Mouse (Mus musculus): ENCODE measurements around the gene Atl2. TPM values are rescaled to one million over a fixed set of nuclear protein-coding genes. Genes with fewer than 3 reads are reported as not detected.

The Atl2 gene
- polyA plus RNA-seq, 1 experiment: 6.4 TPM

DNA sequence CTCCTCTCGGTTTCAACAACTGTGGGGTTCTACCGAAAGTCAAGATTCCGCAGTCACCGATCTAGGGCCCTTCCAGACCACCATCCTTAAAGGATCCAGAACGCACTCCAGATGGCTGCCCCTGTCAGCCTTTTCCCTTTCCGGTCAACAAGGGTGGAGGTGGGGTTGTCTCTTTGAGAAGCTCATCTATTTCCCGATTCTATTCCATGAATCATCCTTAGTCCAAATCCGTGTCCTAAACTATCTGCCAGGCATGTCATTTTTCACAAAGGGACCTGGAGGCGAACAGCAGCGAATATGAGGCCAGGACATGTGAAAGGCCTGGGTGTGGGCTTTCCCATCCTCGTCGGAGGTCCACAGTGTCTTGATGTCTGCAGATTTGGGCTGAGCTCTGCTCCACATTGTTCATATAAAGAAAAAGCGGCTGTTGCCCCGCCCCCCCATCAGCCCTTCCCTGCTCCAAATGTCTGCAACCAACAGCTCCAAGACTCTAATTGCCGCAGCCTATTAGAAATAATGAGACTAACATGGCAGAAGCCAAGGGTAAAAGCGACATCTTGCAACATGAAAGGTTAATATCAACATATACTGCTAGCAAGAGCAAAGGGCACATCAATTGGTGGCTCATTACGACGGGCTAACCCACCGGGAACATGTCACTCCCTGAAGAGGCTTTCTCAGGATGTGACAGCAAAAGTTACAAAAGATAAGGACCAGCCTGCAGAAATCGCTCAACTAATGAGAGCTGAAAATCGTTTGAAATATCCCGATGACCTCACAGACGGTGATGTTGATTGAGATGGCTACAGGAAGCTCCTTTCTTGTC, 86.2 kb downstream of the Atl2 start:
- no peak for DNase-seq (ENCODE audit: low read depth in 1 of 2, low spot score in 2 of 2)
- Histone ChIP-seq H3K36me3 (ENCODE audit: control insufficient read depth, insufficient read depth, low read length) (no peaks in the 10 kb centered on the region), H3K4me3 (ENCODE audit: extremely low read depth, insufficient read depth, insufficient read length) (no peak overlapping the region), H3K4me1 (ENCODE audit: control insufficient read depth, insufficient read depth, insufficient read length) (no peaks in the 10 kb centered on the region), H3K27ac (ENCODE audit: insufficient read depth, low read length) (no peak overlapping the region), H3K27me3 (ENCODE audit: control insufficient read depth, insufficient read depth, low read length) (no peaks in the 10 kb centered on the region)
- TF ChIP-seq POLR2A (IDR thresholded peaks at IDR 0.05; ENCODE audit: low read depth, low read length) (no peak), CTCF (IDR thresholded peaks at IDR 0.05; ENCODE audit: extremely low read depth, insufficient read depth, insufficient read length, insufficient replicate concordance) (no peak)
- 87% methylated on average over 23 of the region's 23 CpGs for WGBS

DNA sequence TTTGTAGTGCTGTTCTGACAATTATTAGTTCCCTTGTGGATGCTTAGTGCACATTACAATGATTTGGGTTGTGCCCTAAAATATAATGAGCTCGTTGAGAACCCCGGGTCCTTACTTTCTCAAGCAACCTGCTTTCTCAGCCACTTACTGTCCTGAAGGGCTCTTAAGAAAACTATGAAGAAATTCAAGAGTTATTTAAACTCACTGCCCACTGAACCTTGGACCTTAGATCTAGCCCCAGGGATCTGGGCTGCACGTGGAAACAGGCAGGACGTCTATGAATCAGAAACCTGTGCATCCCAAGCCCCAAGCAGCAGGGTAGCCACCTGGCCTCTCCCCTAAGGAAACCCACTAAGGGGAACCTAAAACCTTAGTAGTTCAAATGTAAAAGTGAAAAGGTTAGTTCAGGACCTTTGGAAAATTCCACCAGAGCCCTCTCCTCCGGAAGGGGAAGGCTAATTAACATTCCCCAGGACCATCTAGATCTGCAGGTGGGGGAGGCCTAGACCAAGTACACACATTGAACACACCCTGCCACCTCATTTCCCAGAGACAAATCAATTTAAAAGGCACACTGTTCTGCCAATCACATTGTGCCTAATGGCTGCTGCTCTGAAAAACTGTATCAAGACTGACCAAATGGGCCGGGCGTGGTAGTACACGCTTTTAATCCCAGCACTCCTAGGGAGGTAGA, 88.5 kb downstream of the Atl2 start:
- TF ChIP-seq POLR2A (IDR thresholded peaks at IDR 0.05; ENCODE audit: low read depth, low read length) (no peak), CTCF (IDR thresholded peaks at IDR 0.05; ENCODE audit: extremely low read depth, insufficient read depth, insufficient read length, insufficient replicate concordance) (no peak)
- Histone ChIP-seq H3K4me3 (ENCODE audit: extremely low read depth, insufficient read depth, insufficient read length) (no peak overlapping the region), H3K36me3 (ENCODE audit: control insufficient read depth, insufficient read depth, low read length) (no peaks in the 10 kb centered on the region), H3K27me3 (ENCODE audit: control insufficient read depth, insufficient read depth, low read length) (no peaks in the 10 kb centered on the region), H3K4me1 (ENCODE audit: control insufficient read depth, insufficient read depth, insufficient read length) (no peaks in the 10 kb centered on the region), H3K27ac (ENCODE audit: insufficient read depth, low read length) (no peak overlapping the region)
- no peak for DNase-seq (ENCODE audit: low read depth in 1 of 2, low spot score in 2 of 2)
- 93% methylated on average over 8 of the region's 8 CpGs for WGBS

DNA sequence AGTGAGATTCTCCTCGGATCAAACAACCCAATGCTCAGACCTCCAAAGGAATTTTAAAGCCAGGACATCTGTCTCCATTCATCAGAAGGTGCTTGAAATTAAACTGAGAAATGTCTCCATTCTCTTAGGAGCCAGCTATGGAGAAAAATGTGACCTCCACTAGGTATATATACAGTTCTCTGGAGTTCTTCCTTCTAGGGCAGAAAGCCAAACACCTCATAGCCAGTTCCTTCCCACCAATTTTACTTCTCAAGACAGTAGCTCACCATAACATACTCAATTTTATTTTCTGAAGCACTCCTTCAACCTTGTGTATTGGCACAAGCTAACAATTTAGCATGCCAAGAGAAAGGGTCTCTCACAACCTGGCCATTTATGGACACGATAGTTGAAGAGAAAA, 91.2 kb downstream of the Atl2 start:
- Histone ChIP-seq H3K27ac (ENCODE audit: insufficient read depth, low read length) (no peak overlapping the region), H3K27me3 (ENCODE audit: control insufficient read depth, insufficient read depth, low read length) (no peaks in the 10 kb centered on the region), H3K4me1 (ENCODE audit: control insufficient read depth, insufficient read depth, insufficient read length) (no peaks in the 10 kb centered on the region), H3K4me3 (ENCODE audit: extremely low read depth, insufficient read depth, insufficient read length) (no peak overlapping the region), H3K36me3 (ENCODE audit: control insufficient read depth, insufficient read depth, low read length) (no peaks in the 10 kb centered on the region)
- WGBS: 77% methylated on average over 2 of the region's 2 CpGs
- no peak for DNase-seq (ENCODE audit: low read depth in 1 of 2, low spot score in 2 of 2)
- no peak for TF ChIP-seq POLR2A (IDR thresholded peaks at IDR 0.05; ENCODE audit: low read depth, low read length)
- no peak for TF ChIP-seq CTCF (IDR thresholded peaks at IDR 0.05; ENCODE audit: extremely low read depth, insufficient read depth, insufficient read length, insufficient replicate concordance)

DNA sequence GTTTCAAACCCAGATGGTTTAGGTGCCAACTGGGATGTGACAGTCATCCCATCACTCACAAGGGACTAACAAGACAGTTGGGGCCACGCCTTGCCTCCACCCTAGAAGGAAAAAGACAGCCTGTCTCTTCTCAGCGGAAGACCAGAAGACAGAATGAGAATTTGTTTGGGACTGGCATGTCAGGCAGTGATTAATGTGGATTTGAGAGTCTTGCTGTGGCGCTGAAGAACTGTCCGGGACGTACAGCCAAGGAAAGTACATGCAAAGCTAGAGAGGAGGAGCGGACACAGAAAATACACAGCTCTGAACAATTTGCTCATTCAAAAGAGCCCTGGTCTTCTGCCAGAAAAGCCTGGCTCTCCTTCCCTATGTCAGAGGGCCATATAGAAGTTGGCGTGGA, 93.9 kb downstream of the Atl2 start:
- Histone ChIP-seq H3K4me3 (ENCODE audit: extremely low read depth, insufficient read depth, insufficient read length) (no peak overlapping the region), H3K4me1 (ENCODE audit: control insufficient read depth, insufficient read depth, insufficient read length) (no peaks in the 10 kb centered on the region), H3K36me3 (ENCODE audit: control insufficient read depth, insufficient read depth, low read length) (no peaks in the 10 kb centered on the region), H3K27me3 (ENCODE audit: control insufficient read depth, insufficient read depth, low read length) (no peaks in the 10 kb centered on the region), H3K27ac (ENCODE audit: insufficient read depth, low read length) (no peak overlapping the region)
- TF ChIP-seq CTCF (IDR thresholded peaks at IDR 0.05; ENCODE audit: extremely low read depth, insufficient read depth, insufficient read length, insufficient replicate concordance): no peak
- no peak for TF ChIP-seq POLR2A (IDR thresholded peaks at IDR 0.05; ENCODE audit: low read depth, low read length)
- 91% methylated on average over 7 of the region's 7 CpGs for WGBS
- DNase-seq (ENCODE audit: low read depth in 1 of 2, low spot score in 2 of 2): no peak

GRCm38 (mm10) chr17:79798831-79799230, 97.1 kb downstream of the Atl2 start:
- H3K4me3 ChIP-seq (ENCODE audit: extremely low read depth, insufficient read depth, insufficient read length): no peak overlapping the region
- H3K27ac ChIP-seq (ENCODE audit: insufficient read depth, low read length): no peak overlapping the region
- no peaks in the 10 kb centered on the region for H3K36me3 ChIP-seq (ENCODE audit: control insufficient read depth, insufficient read depth, low read length)
- H3K4me1 ChIP-seq (ENCODE audit: control insufficient read depth, insufficient read depth, insufficient read length): no peaks in the 10 kb centered on the region
- no peak for DNase-seq (ENCODE audit: low read depth in 1 of 2, low spot score in 2 of 2)
- H3K27me3 ChIP-seq (ENCODE audit: control insufficient read depth, insufficient read depth, low read length): no peaks in the 10 kb centered on the region
- WGBS: 91% methylated on average over 10 of the region's 10 CpGs
- no peak for TF ChIP-seq POLR2A (IDR thresholded peaks at IDR 0.05; ENCODE audit: low read depth, low read length)
- no peak for TF ChIP-seq CTCF (IDR thresholded peaks at IDR 0.05; ENCODE audit: extremely low read depth, insufficient read depth, insufficient read length, insufficient replicate concordance)

Other genes starting within 250 kb of the Atl2 start
- gene Cyp1b1, start 181.1 kb downstream of the Atl2 start, polyA plus RNA-seq (2012; rRNA removed): 35.0 and 49.2 TPM in 2 replicates
- 5.7 and 6.5 TPM in 2 replicates for gene Hnrnpll, start 166.2 kb upstream of the Atl2 start, polyA plus RNA-seq (2012; rRNA removed)
- 2.4 and 2.5 TPM in 2 replicates for gene Galm, start 231.3 kb upstream of the Atl2 start, polyA plus RNA-seq (2012; rRNA removed)